ENCODE assay signal across 28 mouse cellular contexts in the genomic region with DNA sequence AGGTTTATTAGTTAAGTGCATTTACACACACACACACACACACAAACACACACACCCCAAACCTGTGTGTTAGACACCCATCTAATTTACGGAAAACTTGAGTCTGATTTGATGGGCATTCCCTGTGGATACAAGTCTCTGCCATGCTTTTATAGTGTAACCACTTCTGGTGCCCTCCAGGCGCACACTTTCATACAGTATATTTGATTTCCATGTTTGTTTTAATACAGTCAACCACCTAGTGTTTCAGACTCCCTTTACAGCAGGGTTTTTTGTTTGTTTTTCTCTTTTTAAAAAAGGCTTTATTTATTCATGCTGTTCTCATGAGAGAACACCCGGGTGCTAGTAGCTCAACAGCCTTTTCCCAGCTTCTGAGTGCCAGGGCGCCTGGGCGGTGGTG.
DNase-seq lines count a peak whose midpoint lies in the region; ATAC-seq and TF ChIP-seq lines count a peak whose summit lies in the region.
"Had no signal": no experiment of that assay in that cellular context is flagged by ENCODE, and none has a peak within 500 bp of the region (broad histone marks: within the 10 kb centered on the region; RNA-seq: fewer than 3 reads in every experiment).

No protein-coding gene starts in this region.

- no peaks in the 10 kb centered on the region for H3K27me3 ChIP-seq in lung, embryonic 15.5 days
- no peaks in the 10 kb centered on the region for H3K27me3 ChIP-seq in lung, postnatal 0 days (replicated peaks; ENCODE audit: insufficient read depth, low read length)
- no peaks in the 10 kb centered on the region for H3K27me3 ChIP-seq in limb, embryonic 10.5 days (ENCODE audit: low read depth, poor library complexity, severe bottlenecking)
- H3K27me3 ChIP-seq: CH12.LX; embryonic facial prominence, embryonic 13.5 days; embryonic facial prominence, embryonic 15.5 days; forebrain, embryonic 12.5 days; Patski had no signal

- H3K4me2 ChIP-seq in lung, embryonic 15.5 days: no peak overlapping the region
- H3K4me2 ChIP-seq in lung, postnatal 0 days (replicated peaks; ENCODE audit: low read depth, low read length): no peak overlapping the region
- H3K4me2 ChIP-seq: embryonic facial prominence, embryonic 13.5 days; embryonic facial prominence, embryonic 15.5 days; forebrain, embryonic 12.5 days had no signal

- H3K4me1 ChIP-seq in lung, embryonic 15.5 days: peaks cover 7% of the 10 kb centered on the region; the same call in 1 of the 2 replicates
- H3K4me1 ChIP-seq in lung, postnatal 0 days (ENCODE audit: insufficient read depth, low read depth, low read length): no peaks in the 10 kb centered on the region
- no peaks in the 10 kb centered on the region for H3K4me1 ChIP-seq in limb, embryonic 10.5 days
- H3K4me1 ChIP-seq: embryonic facial prominence, embryonic 15.5 days; forebrain, embryonic 10.5 days had no signal

- no peak for ATAC-seq in lung, embryonic 15.5 days (ENCODE audit: borderline replicate concordance, extremely low read depth, low FRiP score, low TSS enrichment)
- peak; percentile 44 for ATAC-seq in lung, postnatal 0 days
- ATAC-seq: activated CD4-positive, CD25-positive, alpha-beta regulatory T cell, adult 4 months; CD4-positive, CD25-positive, alpha-beta regulatory T cell, adult 4 months; forebrain, embryonic 14.5 days; Patski had no signal

- TF ChIP-seq EP300 in lung, postnatal 0 days (IDR thresholded peaks at IDR 0.05): no peak

- H3K27ac ChIP-seq in layer of hippocampus, adult 2 months: peak overlapping the region; percentile 62
- peak overlapping the region; percentile 38 for H3K27ac ChIP-seq in lung, embryonic 15.5 days
- H3K27ac ChIP-seq in lung, postnatal 0 days (ENCODE audit: low read length): no peak overlapping the region
- no peak overlapping the region for H3K27ac ChIP-seq in limb, embryonic 10.5 days
- H3K27ac ChIP-seq: embryonic facial prominence, embryonic 13.5 days; embryonic facial prominence, embryonic 15.5 days; forebrain, embryonic 10.5 days; forebrain, embryonic 12.5 days had no signal

- WGBS in lung, embryonic 15.5 days: 66% methylated on average over 5 of the region's 5 CpGs
- WGBS in lung, postnatal 0 days: 71% methylated on average over 5 of the region's 5 CpGs
- 94% methylated on average over 5 of the region's 5 CpGs for WGBS in limb, embryonic 10.5 days

- no peak overlapping the region for H3K4me3 ChIP-seq in layer of hippocampus, adult 2 months
- H3K4me3 ChIP-seq in lung, embryonic 15.5 days: no peak overlapping the region
- H3K4me3 ChIP-seq in lung, postnatal 0 days (ENCODE audit: low read depth, low read length): no peak overlapping the region
- no peak overlapping the region for H3K4me3 ChIP-seq in limb, embryonic 10.5 days
- H3K4me3 ChIP-seq: embryonic facial prominence, embryonic 13.5 days; embryonic facial prominence, embryonic 15.5 days; erythroblast, embryonic 14.5 days; forebrain, embryonic 10.5 days; forebrain, embryonic 12.5 days had no signal

- peaks cover 33% of the 10 kb centered on the region; the same call in 1 of the 2 replicates for H3K36me3 ChIP-seq in lung, embryonic 15.5 days
- H3K36me3 ChIP-seq in lung, postnatal 0 days (ENCODE audit: insufficient read depth, low read length): 0 out of 2 replicates have a peak, but pooled peaks cover 6% of the 10 kb centered on the region
- peaks cover 86% of the 10 kb centered on the region for H3K36me3 ChIP-seq in limb, embryonic 10.5 days

- no peak for DNase-seq in layer of hippocampus, adult 2 months (ENCODE audit: low spot score in 2 of 2)
- no peak for DNase-seq in layer of hippocampus, adult 8-10 months (ENCODE audit: low spot score in 2 of 2)
- no peak for DNase-seq in lung, postnatal 10 days
- DNase-seq in lung, postnatal 0 days (ENCODE audit: low spot score): peak; percentile 49
- no peak for DNase-seq in lung, postnatal 36 days
- no peak for DNase-seq in limb, embryonic 10.5 days (ENCODE audit: low spot score)
- DNase-seq: adrenal gland, adult 8-10 months; adrenal gland, postnatal 14 days; B cell, adult 2 months; cerebellum, adult 11 months; cerebellum, adult 18-20 months; cerebellum, adult 8-10 months; cerebellum, adult 9-11 months; cerebellum, postnatal 14 days; cerebellum, postnatal 36 days; embryo, embryonic 11 days had no signal

- no peaks in the 10 kb centered on the region for H3K9me3 ChIP-seq in lung, embryonic 15.5 days
- no peaks in the 10 kb centered on the region for H3K9me3 ChIP-seq in lung, postnatal 0 days (ENCODE audit: low read length)
- H3K9me3 ChIP-seq in limb, embryonic 10.5 days (replicated peaks): no peaks in the 10 kb centered on the region
- H3K9me3 ChIP-seq: embryonic facial prominence, embryonic 13.5 days; embryonic facial prominence, embryonic 15.5 days; forebrain, embryonic 10.5 days; forebrain, embryonic 12.5 days; G1E had no signal

- H3K9ac ChIP-seq in lung, embryonic 15.5 days: no peak overlapping the region
- H3K9ac ChIP-seq in lung, postnatal 0 days (replicated peaks; ENCODE audit: low read depth): no peak overlapping the region
- H3K9ac ChIP-seq: embryonic facial prominence, embryonic 13.5 days; embryonic facial prominence, embryonic 15.5 days; forebrain, embryonic 12.5 days had no signal

- no peak for TF ChIP-seq CTCF in layer of hippocampus, adult 2 months (conservative IDR thresholded peaks at IDR 0.05)
- no peak for TF ChIP-seq CTCF in lung, postnatal 0 days (IDR thresholded peaks at IDR 0.05)

Comparison
In these comparisons a context has a peak if more than half of its experiments do, and no peak if none do; other contexts are left out.
1. H3K27ac ChIP-seq: peak in layer of hippocampus, adult 2 months (single experiment) and lung, embryonic 15.5 days (single experiment); none in lung, postnatal 0 days (single experiment) and limb, embryonic 10.5 days (single experiment).